Mouse (Mus musculus): ENCODE data around the gene Runx1.

DNA sequence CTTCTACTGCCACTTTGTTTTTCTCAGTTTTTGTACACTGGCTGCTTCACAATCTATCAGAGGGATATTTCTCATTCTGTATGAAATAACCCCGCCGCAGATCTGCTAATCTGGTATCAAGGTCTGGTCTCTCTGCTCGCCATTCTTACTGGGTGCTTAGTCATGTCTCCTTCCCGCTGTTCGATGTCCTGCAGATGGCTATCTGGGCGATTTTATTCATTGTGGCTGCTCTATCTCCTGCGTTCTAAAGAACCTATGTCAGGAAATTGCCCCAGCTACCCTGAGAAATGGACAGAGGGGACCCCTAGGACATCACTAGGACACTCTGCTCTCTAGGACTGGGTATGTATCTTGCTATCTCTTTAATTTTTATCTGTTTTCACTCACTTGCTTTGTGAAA lies 135.2 kb downstream of the Runx1 start:
- TF ChIP-seq CTCF (IDR thresholded peaks at IDR 0.05; ENCODE audit: insufficient read depth, low read depth, low read length) (no peak), POLR2A (IDR thresholded peaks at IDR 0.05; ENCODE audit: insufficient read depth, low read depth, low read length) (no peak)

Data from olfactory bulb, adult 2 months (tissue).